Mouse (Mus musculus) hindbrain, embryonic 11.5 days (tissue): Measurements from ENCODE around the gene Relb. TPM values are rescaled to one million over a fixed set of nuclear protein-coding genes. Genes with fewer than 3 reads are reported as not detected.
A peak's percentile ranks its signal among the peaks of the same experiment; 100 is the strongest.

Experiments used
- ATAC-seq: fragments of 200-750 bp; cut with Nextera tagmentation; 2 replicates; pipeline ENCODE4 v1.8.0; 2017; ENCODE audit warnings: mild to moderate bottlenecking, moderate TSS enrichment, moderate library complexity; ENCODE audit not compliant: low FRiP score
- DNase-seq: peaks from one replicate; pipeline ENCODE4 v3.0.0-alpha.2; 2015; ENCODE audit warnings: low spot score
- H3K27ac ChIP-seq: fragments of 300-500 bp; sonication (generic); 2 replicates; pipeline ENCODE4 v1.5.1; 2014; ENCODE audit warnings: mild to moderate bottlenecking, low read depth, low read length
- H3K27me3 ChIP-seq: fragments of 300-500 bp; sonication (generic); 2 replicates; pipeline ENCODE4 v1.6.1; 2014; ENCODE audit warnings: mild to moderate bottlenecking, low read length, moderate library complexity, mixed read lengths; ENCODE audit not compliant: control insufficient read depth, insufficient read depth
- H3K36me3 ChIP-seq: fragments of 300-500 bp; sonication (generic); 2 replicates; pipeline ENCODE4 v1.6.1; 2014; ENCODE audit warnings: mild to moderate bottlenecking, low read length, moderate library complexity, mixed read lengths; ENCODE audit not compliant: control insufficient read depth, insufficient read depth
- H3K4me1 ChIP-seq: fragments of 300-500 bp; sonication (generic); replicated peaks from 2 replicates; pipeline ENCODE4 v1.6.1; 2014; ENCODE audit warnings: low read length, mixed read lengths; ENCODE audit not compliant: control insufficient read depth, insufficient read depth
- H3K4me2 ChIP-seq: fragments of 300-500 bp; sonication (generic); replicated peaks from 2 replicates; pipeline ENCODE4 v1.6.1; 2014; ENCODE audit warnings: mild to moderate bottlenecking, low read depth, low read length
- H3K4me3 ChIP-seq: fragments of 300-500 bp; sonication (generic); 2 replicates; pipeline ENCODE4 v1.5.1; 2014; ENCODE audit warnings: low read depth, low read length
- H3K9ac ChIP-seq: fragments of 300-500 bp; sonication (generic); 2 replicates; pipeline ENCODE4 v1.6.1; 2014; ENCODE audit warnings: low read depth, low read length
- H3K9me3 ChIP-seq: fragments of 300-500 bp; sonication (generic); 2 replicates; pipeline ENCODE4 v1.6.1; 2016; ENCODE audit warnings: low read length; ENCODE audit not compliant: control insufficient read depth
- WGBS: fragments of 180-500 bp; shearing (Covaris S2); extraction: QIAGEN DNeasy Blood & Tissue Kit; methylation state at CpG from one replicate; pipeline ENCODE4 v1.1.7; 2014; 5-methylcytosine and 5-hydroxymethylcytosine counted together
- polyA plus RNA-seq: library from polyadenylated mRNA; unstranded; fragments of >200 nt; fragmentation: Nextera tagmentation; extraction: Ambion mirVana; gene quantifications from 2 replicates; pipeline ENCODE4 v1.2.1, GENCODE M21; 2014

The Relb gene
- polyA plus RNA-seq, 1 experiment from 2014 or later = 3.9 TPM

GRCm38 (mm10) chr7:19603849-19604605, 25.2 kb downstream of the Relb start, which contains the start of gene Clasrp:
Gene Clasrp (minus strand): TSS chr7:19604486.
- Histone ChIP-seq H3K36me3 (no peaks in the 10 kb centered on the region), H3K4me3 (peak within 1 kb of the TSS; percentile 99), H3K9ac (peak within 1 kb of the TSS; percentile 93), H3K27ac (peak within 1 kb of the TSS; percentile 67), H3K4me1 (peaks cover 6% of the 10 kb centered on the region), H3K4me2 (peak within 1 kb of the TSS; percentile 93), H3K9me3 (no peaks in the 10 kb centered on the region), H3K27me3 (no peaks in the 10 kb centered on the region)
- ATAC-seq (peak; percentile 93), DNase-seq (peak; percentile 97)
- 1% methylated on average over 44 of the region's 57 CpGs for WGBS

GRCm38 (mm10) chr7:19603055-19603454, 26.2 kb downstream of the Relb start:
- H3K9ac ChIP-seq = peak overlapping the region; percentile 11; the same call in 1 of the 2 replicates
- no peaks in the 10 kb centered on the region for H3K36me3 ChIP-seq
- no peaks in the 10 kb centered on the region for H3K27me3 ChIP-seq
- no peaks in the 10 kb centered on the region for H3K9me3 ChIP-seq
- ATAC-seq = no peak
- no peak overlapping the region for H3K27ac ChIP-seq
- no peak for DNase-seq
- H3K4me3 ChIP-seq = no peak overlapping the region; the same call in 1 of the 2 replicates
- H3K4me2 ChIP-seq = peak overlapping the region; percentile 93
- H3K4me1 ChIP-seq = peaks cover 6% of the 10 kb centered on the region
- WGBS = 83% methylated on average over 12 of the region's 12 CpGs

- Histone ChIP-seq H3K4me2 (no peak overlapping the region), H3K4me3 (no peak overlapping the region), H3K9me3 (no peaks in the 10 kb centered on the region), H3K4me1 (peaks cover 6% of the 10 kb centered on the region), H3K27ac (no peak overlapping the region), H3K27me3 (no peaks in the 10 kb centered on the region), H3K36me3 (no peaks in the 10 kb centered on the region), H3K9ac (0 out of 2 replicates have a peak overlapping the region, but pooled peaks have one; percentile 34)
- 66% methylated on average over 5 of the region's 5 CpGs for WGBS
- ATAC-seq (no peak), DNase-seq (no peak)
These were observed 28.7 kb downstream of the Relb start for GRCm38 (mm10) chr7:19600562-19600961.

- no peak for ATAC-seq
- peaks cover 20% of the 10 kb centered on the region; the same call in 1 of the 2 replicates for H3K36me3 ChIP-seq
- WGBS = 91% methylated on average over 10 of the region's 10 CpGs
These were observed 36.0 kb downstream of the Relb start for GRCm38 (mm10) chr7:19593061-19593730.

GRCm38 (mm10) chr7:19589917-19590316, 39.3 kb downstream of the Relb start:
- Histone ChIP-seq H3K4me3 (no peak overlapping the region), H3K36me3 (peaks cover 35% of the 10 kb centered on the region), H3K27ac (no peak overlapping the region), H3K4me1 (no peaks in the 10 kb centered on the region), H3K9me3 (no peaks in the 10 kb centered on the region), H3K9ac (no peak overlapping the region), H3K27me3 (no peaks in the 10 kb centered on the region), H3K4me2 (no peak overlapping the region)
- 66% methylated on average over 3 of the region's 3 CpGs for WGBS
- DNase-seq = peak; percentile 81
- ATAC-seq = peak; percentile 34; the same call in 1 of the 2 replicates

More at GRCm38 (mm10) chr7:19593061-19593730, 36.0 kb downstream of the Relb start:
- no peaks in the 10 kb centered on the region for H3K9me3 ChIP-seq
- H3K4me2 ChIP-seq = no peak overlapping the region
- H3K9ac ChIP-seq = no peak overlapping the region
- H3K4me3 ChIP-seq = no peak overlapping the region
- no peak for DNase-seq
- no peaks in the 10 kb centered on the region for H3K4me1 ChIP-seq
- no peaks in the 10 kb centered on the region for H3K27me3 ChIP-seq
- H3K27ac ChIP-seq = no peak overlapping the region

GRCm38 (mm10) chr7:19589207-19589606, 40.0 kb downstream of the Relb start:
- Histone ChIP-seq H3K27ac (no peak overlapping the region), H3K9me3 (no peaks in the 10 kb centered on the region), H3K27me3 (no peaks in the 10 kb centered on the region), H3K9ac (no peak overlapping the region), H3K4me2 (no peak overlapping the region), H3K4me3 (no peak overlapping the region), H3K4me1 (no peaks in the 10 kb centered on the region), H3K36me3 (peaks cover 41% of the 10 kb centered on the region)
- ATAC-seq (peak; percentile 2; the same call in 1 of the 2 replicates), DNase-seq (peak; percentile 68)
- WGBS = 74% methylated on average over 3 of the region's 3 CpGs

GRCm38 (mm10) chr7:19586269-19586668, 43.0 kb downstream of the Relb start:
- peaks cover 46% of the 10 kb centered on the region for H3K36me3 ChIP-seq
- no peaks in the 10 kb centered on the region for H3K9me3 ChIP-seq
- no peak overlapping the region for H3K4me2 ChIP-seq
- H3K4me1 ChIP-seq = no peaks in the 10 kb centered on the region
- no peak overlapping the region for H3K4me3 ChIP-seq
- no peaks in the 10 kb centered on the region for H3K27me3 ChIP-seq
- WGBS = 67% methylated on average over 46 of the region's 46 CpGs
- DNase-seq = no peak
- no peak for ATAC-seq
- H3K9ac ChIP-seq = no peak overlapping the region
- no peak overlapping the region for H3K27ac ChIP-seq

GRCm38 (mm10) chr7:19580634-19581033, 48.6 kb downstream of the Relb start:
- DNase-seq (no peak), ATAC-seq (no peak)
- no peak overlapping the region for H3K4me2 ChIP-seq
- H3K27ac ChIP-seq = no peak overlapping the region
- peaks cover 10% of the 10 kb centered on the region; the same call in 1 of the 2 replicates for H3K4me1 ChIP-seq
- H3K9ac ChIP-seq = no peak overlapping the region
- H3K4me3 ChIP-seq = no peak overlapping the region
- peaks cover 37% of the 10 kb centered on the region for H3K27me3 ChIP-seq
- WGBS = 89% methylated on average over 8 of the region's 8 CpGs
- peaks cover 20% of the 10 kb centered on the region for H3K36me3 ChIP-seq
- H3K9me3 ChIP-seq = no peaks in the 10 kb centered on the region
